Mouse (Mus musculus): Measurements from ENCODE around the gene Duxbl3.
"Not testable (repeated sequence)": the region's sequence is repeated elsewhere in the genome, so short reads cannot be mapped to it uniquely, and the experiment has no call there.

The Duxbl3 gene

GRCm38 (mm10) chr14:26257756-26258617 is at the start of gene Duxbl3:
Gene Duxbl3, plus strand, starts transcription at chr14:26257962.
- not testable (repeated sequence) for DNase-seq

DNA sequence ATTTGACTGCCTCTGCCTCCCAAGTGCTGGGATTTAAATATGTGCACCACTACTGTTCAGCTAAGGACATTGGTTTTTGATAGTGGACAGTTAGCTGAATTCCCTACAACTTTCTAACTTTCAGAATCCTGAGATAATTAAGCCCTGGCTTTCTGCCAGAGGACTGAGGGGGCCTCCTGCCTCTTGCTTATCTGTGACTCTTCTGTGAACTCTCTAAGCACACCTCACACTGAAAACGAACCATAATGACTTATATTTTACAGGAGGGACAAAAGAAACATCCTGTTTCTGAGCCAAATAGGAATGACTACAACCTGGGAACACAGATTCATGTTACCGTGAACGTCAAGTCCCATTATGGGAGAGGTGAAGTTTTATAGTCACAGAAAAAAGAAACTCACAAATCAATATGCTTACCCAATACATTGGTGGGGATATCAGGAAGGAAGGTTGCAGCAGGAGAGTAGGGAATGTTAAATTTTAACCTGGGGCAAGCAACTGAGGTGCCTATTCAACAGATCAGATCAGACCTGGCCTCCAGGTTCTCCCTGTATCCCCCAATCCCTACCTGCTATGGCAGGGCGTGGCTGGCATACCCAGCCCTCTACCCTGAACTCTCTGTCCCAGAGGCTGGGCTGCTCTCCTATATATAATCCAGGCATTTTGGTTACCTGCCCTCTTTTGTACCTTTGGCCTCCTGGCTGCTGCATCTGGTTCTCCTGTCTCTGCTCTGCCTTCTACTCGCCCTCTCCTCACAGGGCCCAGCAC is 41.3 kb upstream of the Duxbl3 start:
- DNase-seq = not testable (repeated sequence)

GRCm38 (mm10) chr14:26237183-26237582 is 20.6 kb upstream of the Duxbl3 start:
- not testable (repeated sequence) for DNase-seq

- DNase-seq = not testable (repeated sequence)
Measured at GRCm38 (mm10) chr14:26258729-26259128, 967 bp downstream of the Duxbl3 start.

DNA sequence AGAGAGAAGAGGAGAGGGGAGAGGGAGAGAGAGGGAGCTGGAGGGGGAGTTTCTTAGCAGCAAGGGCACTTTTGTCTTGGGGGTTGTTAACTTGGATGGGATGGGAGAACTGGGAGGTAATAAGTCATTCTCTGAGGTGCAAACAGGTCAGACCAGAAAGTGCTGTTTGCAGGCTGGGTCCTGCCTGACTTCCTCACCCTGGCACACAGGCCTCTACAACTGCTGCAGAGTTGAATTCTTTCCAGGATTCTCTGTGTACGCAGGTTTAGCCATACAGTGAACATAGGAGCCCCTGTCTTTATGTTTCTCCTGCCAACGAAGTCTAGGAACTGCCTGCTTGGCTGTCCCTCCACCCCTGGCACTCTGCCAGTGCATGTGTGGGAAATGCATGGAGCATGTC is 29.0 kb downstream of the Duxbl3 start:
- DNase-seq = not testable (repeated sequence)

- no peak for DNase-seq
Measured at GRCm38 (mm10) chr14:26293859-26294258, 36.1 kb downstream of the Duxbl3 start.

- DNase-seq = no peak
Measured at GRCm38 (mm10) chr14:26297055-26297454, 39.3 kb downstream of the Duxbl3 start.

DNA sequence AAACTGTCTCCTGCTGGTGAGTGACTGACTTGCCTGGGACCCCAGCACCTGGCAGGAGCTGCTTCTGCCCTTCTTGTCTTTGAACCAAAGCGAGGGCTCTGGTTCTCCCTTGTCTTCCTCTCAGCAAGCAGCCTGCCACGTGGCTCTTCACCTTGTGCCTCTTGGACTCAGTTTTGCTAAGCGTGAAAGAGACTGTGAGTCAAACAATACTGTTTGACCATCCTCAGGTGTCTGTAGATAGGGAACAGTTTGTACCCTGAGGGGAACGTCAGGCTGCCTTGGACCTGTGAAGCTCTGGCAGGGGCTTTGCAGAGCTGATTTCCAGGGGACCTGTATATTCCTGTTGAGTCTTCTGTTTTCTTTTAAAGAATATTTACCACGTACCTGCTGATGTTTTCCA is 39.7 kb downstream of the Duxbl3 start:
- no peak for DNase-seq

- peak; percentile 20 to 28 for DNase-seq
Measured at GRCm38 (mm10) chr14:26303111-26303510, 45.3 kb downstream of the Duxbl3 start.

- DNase-seq = no peak
Measured at GRCm38 (mm10) chr14:26306032-26306431, 48.3 kb downstream of the Duxbl3 start.

DNA sequence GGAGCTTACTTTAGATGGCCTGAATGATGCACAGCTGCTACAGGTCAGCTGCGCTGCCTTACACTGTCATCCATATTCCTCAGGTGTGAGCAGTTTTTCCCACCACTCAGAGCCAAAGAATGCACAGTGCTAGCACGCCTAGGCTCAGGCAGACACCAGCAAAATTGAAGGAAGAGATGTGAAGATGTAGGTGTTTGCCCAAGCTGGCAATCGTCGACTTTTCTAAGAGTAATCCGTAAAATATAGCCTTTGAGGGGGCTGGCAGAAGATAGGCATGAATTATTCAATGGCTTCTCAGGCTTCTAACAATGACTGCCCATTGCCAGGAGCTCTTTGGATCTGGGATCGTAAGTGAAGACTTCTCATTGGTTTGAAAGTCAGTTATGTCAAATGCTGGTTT is 51.1 kb downstream of the Duxbl3 start:
- DNase-seq = no peak

DNA sequence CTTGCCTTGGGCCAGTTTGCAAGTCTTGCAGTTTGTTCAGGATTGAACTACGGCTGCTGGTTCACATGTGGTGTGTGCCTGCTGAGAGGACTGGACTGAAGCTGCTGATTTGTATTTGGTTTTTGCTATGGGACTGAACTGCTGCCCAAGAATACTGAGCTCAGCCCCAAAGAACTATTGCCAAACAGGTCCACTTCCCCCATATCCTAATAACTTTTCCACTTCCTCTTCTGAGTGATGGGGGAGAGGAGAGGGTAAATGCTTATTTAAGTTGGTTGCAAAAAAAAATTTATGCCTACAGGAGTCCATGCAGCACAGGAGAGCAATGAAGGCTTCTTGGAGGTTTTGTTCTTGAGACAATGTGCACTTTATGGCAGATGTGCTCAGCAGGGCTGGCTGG is 51.7 kb downstream of the Duxbl3 start:
- DNase-seq = no peak

GRCm38 (mm10) chr14:26316246-26316730 is 58.5 kb downstream of the Duxbl3 start:
- no peak for DNase-seq
